Mouse (Mus musculus): ENCODE measurements around the gene Defa32. TPM values are rescaled to one million over a fixed set of nuclear protein-coding genes. Genes with fewer than 3 reads are reported as not detected.
"Not testable (repeated sequence)": the region's sequence is repeated elsewhere in the genome, so short reads cannot be mapped to it uniquely, and the experiment has no call there.

Gene Defa32
- not detected in 2 replicates for total RNA-seq (2014; fragmentation: Nextera tagmentation)
- total RNA-seq (2017), result not detected in 2 replicates

- ATAC-seq (replicated peaks; ENCODE audit: poor library complexity, severe bottlenecking), result not testable (repeated sequence)
Observed at GRCm38 (mm10) chr8:21528732-21529131, at the start of gene Defa32. Defa32 (plus strand) TSS chr8:21529032.

- not testable (repeated sequence) for ATAC-seq (replicated peaks; ENCODE audit: poor library complexity, severe bottlenecking)
Observed at GRCm38 (mm10) chr8:21508958-21509357, 19.9 kb upstream of the Defa32 start, which contains the start of gene Defa20. Defa20 (plus strand) TSS chr8:21509258.

- ATAC-seq (replicated peaks; ENCODE audit: poor library complexity, severe bottlenecking), result not testable (repeated sequence)
Observed at GRCm38 (mm10) chr8:21565086-21565485, 36.3 kb downstream of the Defa32 start, which contains the start of gene Defa37. Defa37 (plus strand) TSS chr8:21565386.

Other genes with a start within 250 kb of the Defa32 start
- not detected in 2 replicates for gene Defa27, start 213.5 kb upstream of the Defa32 start, total RNA-seq (2014; fragmentation: Nextera tagmentation)
- gene Defa27, start 213.5 kb upstream of the Defa32 start, total RNA-seq (2017), result not detected in 2 replicates
- not detected in 2 replicates for gene Defa29, start 202.0 kb upstream of the Defa32 start, total RNA-seq (2014; fragmentation: Nextera tagmentation)
- gene Defa29, start 202.0 kb upstream of the Defa32 start, total RNA-seq (2017), result not detected in 2 replicates
- not detected in 2 replicates for gene Defa2, start 150.5 kb upstream of the Defa32 start, total RNA-seq (2014; fragmentation: Nextera tagmentation)
- not detected in 2 replicates for gene Defa2, start 150.5 kb upstream of the Defa32 start, total RNA-seq (2017)
- gene Defa33, start 137.2 kb upstream of the Defa32 start, total RNA-seq (2014; fragmentation: Nextera tagmentation), result not detected in 2 replicates
- gene Defa33, start 137.2 kb upstream of the Defa32 start, total RNA-seq (2017), result not detected in 2 replicates
- gene Defa36, start 101.6 kb upstream of the Defa32 start, total RNA-seq (2014; fragmentation: Nextera tagmentation), result not detected in 2 replicates
- not detected in 2 replicates for gene Defa36, start 101.6 kb upstream of the Defa32 start, total RNA-seq (2017)
- not detected in 2 replicates for gene Gm7849, start 72.5 kb upstream of the Defa32 start, total RNA-seq (2014; fragmentation: Nextera tagmentation)
- not detected in 2 replicates for gene Gm7849, start 72.5 kb upstream of the Defa32 start, total RNA-seq (2017)
- gene Defa20, start 19.8 kb upstream of the Defa32 start, total RNA-seq (2014; fragmentation: Nextera tagmentation), result not detected in 2 replicates
- not detected in 2 replicates for gene Defa20, start 19.8 kb upstream of the Defa32 start, total RNA-seq (2017)
- gene Defa37, start 36.4 kb downstream of the Defa32 start, total RNA-seq (2014; fragmentation: Nextera tagmentation), result not detected in 2 replicates
- gene Defa37, start 36.4 kb downstream of the Defa32 start, total RNA-seq (2017), result not detected in 2 replicates
- gene Defa28, start 54.0 kb downstream of the Defa32 start, total RNA-seq (2014; fragmentation: Nextera tagmentation), result not detected in 2 replicates
- gene Defa28, start 54.0 kb downstream of the Defa32 start, total RNA-seq (2017), result not detected in 2 replicates
- gene Gm7861, start 65.5 kb downstream of the Defa32 start, total RNA-seq (2014; fragmentation: Nextera tagmentation), result not detected in 2 replicates
- gene Gm7861, start 65.5 kb downstream of the Defa32 start, total RNA-seq (2017), result not detected in 2 replicates
- gene Defa26, start 89.2 kb downstream of the Defa32 start, total RNA-seq (2014; fragmentation: Nextera tagmentation), result not detected in 2 replicates
- gene Defa26, start 89.2 kb downstream of the Defa32 start, total RNA-seq (2017), result not detected in 2 replicates
- gene Defa17, start 126.7 kb downstream of the Defa32 start, total RNA-seq (2014; fragmentation: Nextera tagmentation), result not detected in 2 replicates
- not detected in 2 replicates for gene Defa17, start 126.7 kb downstream of the Defa32 start, total RNA-seq (2017)
- gene Defa34, start 136.8 kb downstream of the Defa32 start, total RNA-seq (2014; fragmentation: Nextera tagmentation), result not detected in 2 replicates
- not detected in 2 replicates for gene Defa34, start 136.8 kb downstream of the Defa32 start, total RNA-seq (2017)
- not detected in 2 replicates for gene AY761184, start 174.6 kb downstream of the Defa32 start, total RNA-seq (2014; fragmentation: Nextera tagmentation)
- not detected in 2 replicates for gene AY761184, start 174.6 kb downstream of the Defa32 start, total RNA-seq (2017)
- gene Defa24, start 205.5 kb downstream of the Defa32 start, total RNA-seq (2014; fragmentation: Nextera tagmentation), result not detected in 2 replicates
- not detected in 2 replicates for gene Defa24, start 205.5 kb downstream of the Defa32 start, total RNA-seq (2017)